Mouse (Mus musculus): ENCODE data around the gene Lsm7.

The Lsm7 gene

GRCm38 (mm10) chr10:80813366-80813765 is 41.6 kb downstream of the Lsm7 start, which contains the start of gene Jsrp1:
Jsrp1 (minus strand) TSS chr10:80813498.
- DNase-seq (ENCODE audit: low spot score in 2 of 2): no peak

- no peak for DNase-seq (ENCODE audit: low spot score in 2 of 2)
Measured at GRCm38 (mm10) chr10:80812391-80813041, 42.5 kb downstream of the Lsm7 start.

DNA sequence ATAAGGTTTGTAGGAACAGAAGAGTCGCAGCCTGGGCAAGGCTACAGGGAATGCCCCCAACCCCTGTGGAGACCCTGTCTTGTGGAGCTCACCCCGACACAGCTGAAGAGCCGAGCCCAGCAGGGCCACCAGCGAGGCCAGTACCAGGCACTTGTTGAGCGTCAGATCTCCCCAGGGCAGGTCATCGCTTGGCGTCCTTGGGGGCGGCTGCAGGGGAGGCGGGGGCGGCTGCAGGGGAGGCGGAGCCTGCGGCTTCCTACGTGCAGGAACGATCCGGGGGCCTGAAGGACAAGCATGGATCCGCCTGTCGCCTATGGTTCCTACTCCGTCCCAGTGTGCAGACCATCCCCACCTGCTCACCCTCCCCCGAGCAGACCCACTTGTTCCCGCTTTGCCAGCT is 44.9 kb downstream of the Lsm7 start:
- DNase-seq (ENCODE audit: low spot score in 2 of 2): no peak

- no peak for DNase-seq (ENCODE audit: low spot score in 2 of 2)
Measured at GRCm38 (mm10) chr10:80808985-80809632, 45.9 kb downstream of the Lsm7 start.

DNA sequence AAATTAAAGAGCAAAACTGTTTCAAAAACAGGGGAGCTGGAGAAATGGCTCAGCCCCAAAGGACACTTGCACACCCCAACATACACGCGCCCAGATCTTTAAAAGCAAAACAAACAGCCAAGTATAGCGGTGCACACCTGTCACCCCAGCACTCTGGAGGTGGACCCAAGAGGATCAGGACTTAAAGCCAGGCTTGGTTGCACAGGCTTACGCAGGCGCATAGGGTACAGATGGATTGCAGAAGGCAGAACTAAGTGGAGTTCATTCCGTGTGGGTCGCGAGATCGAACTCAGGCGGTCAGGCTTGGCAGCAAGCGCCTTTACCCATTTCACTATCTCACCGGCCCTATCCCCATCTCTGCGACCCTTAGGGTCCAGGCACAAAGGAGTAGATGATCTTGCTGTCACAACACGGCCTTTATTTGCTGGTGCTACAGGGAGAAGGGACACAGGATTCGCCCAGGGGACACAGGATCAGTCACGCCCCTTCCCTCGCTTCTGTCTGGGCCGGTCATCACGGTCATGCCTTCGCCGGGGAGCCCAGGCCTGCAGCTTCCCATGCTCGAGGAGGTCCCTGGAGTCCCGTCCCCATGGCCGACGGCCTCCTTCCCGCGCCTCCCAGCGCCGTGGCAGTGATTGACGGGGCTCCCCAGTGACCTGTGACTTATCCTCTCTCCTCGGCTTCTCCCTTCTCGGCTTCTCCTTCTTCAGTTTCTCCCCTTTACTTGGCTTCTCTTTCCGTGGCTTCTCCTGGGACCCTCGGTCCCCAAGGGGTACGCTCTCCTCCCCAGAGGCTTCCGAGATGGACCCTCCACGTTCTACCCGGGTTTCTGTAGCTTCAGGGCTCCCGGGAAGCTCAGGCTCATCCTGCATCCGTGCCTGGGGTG is 46.7 kb downstream of the Lsm7 start:
- no peak for DNase-seq (ENCODE audit: low spot score in 2 of 2)

GRCm38 (mm10) chr10:80807057-80807627 is 47.9 kb downstream of the Lsm7 start:
- peak; percentile 71 to 72 for DNase-seq (ENCODE audit: low spot score in 2 of 2)

DNA sequence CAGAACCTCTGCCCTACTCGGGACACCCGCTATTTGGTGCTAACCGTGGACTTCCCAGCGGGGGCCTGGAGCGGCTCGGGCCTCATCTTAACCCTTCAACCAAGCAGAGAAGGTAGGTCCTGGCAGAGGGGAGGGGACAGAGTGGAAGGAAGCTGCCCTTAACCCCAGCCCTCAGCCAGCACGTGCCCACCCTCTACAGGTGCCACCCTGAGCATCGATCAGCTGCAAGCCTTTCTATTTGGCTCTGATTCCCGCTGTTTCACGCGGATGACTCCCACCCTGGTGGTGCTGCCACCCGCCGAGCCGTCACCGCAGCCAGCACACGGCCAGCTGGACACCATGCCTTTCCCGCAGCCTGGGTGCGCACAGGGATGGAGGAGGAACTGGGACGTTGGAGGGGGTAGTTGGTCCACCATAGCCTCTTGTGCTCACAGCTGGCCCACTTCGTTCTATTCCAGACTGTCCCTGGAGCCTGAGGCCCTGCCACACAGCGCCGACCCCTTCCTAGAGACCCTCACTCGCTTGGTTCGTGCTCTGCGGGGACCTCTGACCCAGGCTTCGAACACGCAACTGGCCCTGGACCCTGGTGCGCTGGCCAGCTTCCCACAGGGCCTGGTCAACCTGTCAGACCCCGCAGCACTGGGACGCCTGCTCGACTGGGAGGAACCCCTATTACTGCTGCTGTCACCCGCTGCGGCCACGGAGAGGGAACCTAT is 48.5 kb downstream of the Lsm7 start:
- DNase-seq (ENCODE audit: low spot score in 2 of 2): no peak

DNA sequence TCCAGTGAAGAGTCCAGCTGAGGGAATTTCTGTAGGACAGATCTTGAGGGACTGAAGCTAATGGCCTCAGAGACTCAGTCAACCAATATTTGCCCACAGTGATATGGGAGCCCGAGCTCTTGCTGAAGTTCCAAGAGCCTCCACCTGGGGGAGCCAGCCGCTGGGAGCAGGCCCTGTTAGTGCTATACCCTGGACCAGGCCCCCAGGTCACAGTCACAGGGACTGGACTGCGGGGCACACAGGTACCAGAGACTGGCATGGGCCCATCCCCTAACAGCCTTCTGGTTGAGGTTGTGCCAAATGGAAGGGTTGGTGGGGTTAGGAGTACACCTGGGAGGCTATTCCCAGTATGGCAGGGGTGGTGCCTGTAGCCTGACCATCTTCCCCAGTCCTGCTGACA is 49.1 kb downstream of the Lsm7 start:
- peak; percentile 71 to 75 for DNase-seq (ENCODE audit: low spot score in 2 of 2)

DNA sequence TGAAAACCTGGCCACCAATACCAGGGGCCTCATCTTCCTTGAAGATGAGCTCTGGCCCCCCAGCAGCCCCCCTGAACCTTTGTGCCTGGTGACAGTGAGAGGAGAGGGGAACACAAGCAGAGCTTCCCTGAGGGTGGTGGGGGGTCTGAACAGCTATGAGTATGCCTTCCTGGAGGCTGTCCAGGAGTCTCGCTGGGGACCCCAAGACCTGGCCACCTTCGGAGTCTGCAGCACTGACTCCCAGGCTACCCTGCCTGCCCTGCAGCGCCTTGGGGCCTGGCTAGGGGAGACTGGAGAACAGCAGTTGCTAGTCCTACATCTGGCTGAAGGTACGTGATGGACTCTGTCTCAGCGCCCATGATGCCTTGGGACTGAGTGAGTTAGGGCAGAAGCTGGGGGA is 49.7 kb downstream of the Lsm7 start:
- DNase-seq (ENCODE audit: low spot score in 2 of 2): no peak

DNA sequence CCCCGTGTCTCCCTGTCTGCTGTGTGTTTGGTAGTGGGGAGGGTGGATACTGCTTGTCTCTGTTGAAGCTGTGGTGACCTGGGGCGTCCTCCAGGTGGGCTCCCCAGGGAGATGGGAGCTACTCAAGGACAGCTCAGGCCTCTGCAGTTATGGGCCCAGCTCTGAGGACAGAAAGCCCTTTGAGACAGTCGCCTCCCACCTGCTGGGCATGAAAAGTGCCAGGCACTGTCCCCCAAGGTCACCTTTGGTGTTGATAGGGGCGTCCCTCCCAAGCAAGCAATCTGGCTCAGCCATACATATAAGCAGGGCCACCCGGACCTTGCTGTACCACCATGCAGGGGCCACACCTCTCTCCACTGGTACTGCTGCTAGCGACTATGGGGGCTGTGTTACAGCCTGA is 50.1 kb downstream of the Lsm7 start, which contains the start of gene Amh:
Gene Amh (plus strand): TSS at position 328 of the 400 bp plus-strand sequence.
- no peak for DNase-seq (ENCODE audit: low spot score in 2 of 2)

GRCm38 (mm10) chr10:80804340-80804739 is 50.7 kb downstream of the Lsm7 start:
- no peak for DNase-seq (ENCODE audit: low spot score in 2 of 2)

- DNase-seq (ENCODE audit: low spot score in 2 of 2): no peak
Measured at GRCm38 (mm10) chr10:80802996-80803395, 52.0 kb downstream of the Lsm7 start.

Data from frontal cortex, postnatal 25 days (tissue).